Mouse (Mus musculus): ENCODE measurements at regions not wholly inside any gene's neighbourhood (a gene's known extent, or its start where the extent isn't known, plus 50 kb on each side); places are given as distances from the start of the nearest gene placed in this dataset.

DNA sequence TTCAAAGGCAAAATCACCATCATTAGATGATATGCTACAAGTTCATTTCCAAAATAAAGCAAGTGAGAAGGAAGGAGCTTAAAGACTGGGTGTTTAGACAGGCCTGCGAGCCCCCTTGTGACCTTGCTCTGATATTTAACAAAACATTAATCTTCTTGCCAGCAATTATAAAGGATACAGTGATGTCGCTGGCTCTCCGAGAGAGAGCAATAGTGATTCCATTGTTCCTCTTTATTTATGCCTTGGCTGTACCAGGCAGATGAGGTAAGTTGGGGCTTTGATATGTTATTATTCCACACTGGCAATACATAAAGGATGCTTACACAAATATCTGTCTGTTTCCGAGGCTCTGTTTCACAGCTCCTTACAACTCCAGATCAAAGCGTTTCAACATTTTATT is 197.7 kb upstream of the Sall1 start:
- peaks cover 9% of the 10 kb centered on the region for H3K4me1 ChIP-seq (ENCODE audit: control insufficient read depth, insufficient read depth, low read length)
- 46% methylated on average over 5 of the region's 5 CpGs for WGBS
- DNase-seq (ENCODE audit: low spot score) (no peak), ATAC-seq (ENCODE audit: insufficient number of reproducible peaks, low FRiP score, low TSS enrichment, low read depth) (no peak)
- H3K9ac ChIP-seq (ENCODE audit: low read length): no peak overlapping the region
- H3K9me3 ChIP-seq (ENCODE audit: control insufficient read depth, low read length): no peaks in the 10 kb centered on the region
- H3K4me2 ChIP-seq (ENCODE audit: low read depth, severe bottlenecking): no peak overlapping the region
- no peaks in the 10 kb centered on the region for H3K27me3 ChIP-seq (ENCODE audit: control insufficient read depth, insufficient read depth, low read length)
- no peak overlapping the region for H3K27ac ChIP-seq (replicated peaks; ENCODE audit: low read depth, low read length)
- no peak overlapping the region for H3K4me3 ChIP-seq (ENCODE audit: low read depth, low read length)
- H3K36me3 ChIP-seq (ENCODE audit: control insufficient read depth, insufficient read depth, low read length): no peaks in the 10 kb centered on the region

DNA sequence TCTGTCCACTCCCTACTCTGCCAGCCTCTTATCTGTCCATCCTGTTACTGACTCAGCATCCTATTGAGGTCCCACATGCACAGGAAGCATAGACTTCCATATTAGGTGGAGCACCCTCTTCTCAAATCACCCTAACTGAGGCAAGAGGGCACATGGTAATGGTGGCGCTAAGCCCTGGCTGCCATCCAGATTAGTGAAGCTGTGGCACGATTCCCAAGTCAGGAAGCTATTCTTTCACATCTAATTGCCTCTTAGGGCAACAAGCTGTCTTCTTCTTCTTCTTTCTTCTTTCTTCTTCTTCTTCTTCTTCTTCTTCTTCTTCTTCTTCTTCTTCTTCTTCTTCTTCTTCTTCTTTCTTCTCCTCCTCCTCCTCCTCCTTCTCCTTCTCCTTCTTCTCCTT is 195.7 kb upstream of the Sall1 start:
- no peaks in the 10 kb centered on the region for H3K36me3 ChIP-seq (ENCODE audit: control insufficient read depth, insufficient read depth, low read length)
- ATAC-seq (ENCODE audit: insufficient number of reproducible peaks, low FRiP score, low TSS enrichment, low read depth) (no peak), DNase-seq (ENCODE audit: low spot score) (no peak)
- peaks cover 3% of the 10 kb centered on the region; the same call in 1 of the 2 replicates for H3K4me1 ChIP-seq (ENCODE audit: control insufficient read depth, insufficient read depth, low read length)
- WGBS: 91% methylated on average over 2 of the region's 2 CpGs
- no peaks in the 10 kb centered on the region for H3K27me3 ChIP-seq (ENCODE audit: control insufficient read depth, insufficient read depth, low read length)
- no peak overlapping the region for H3K9ac ChIP-seq (ENCODE audit: low read length)
- no peak overlapping the region for H3K4me2 ChIP-seq (ENCODE audit: low read depth, severe bottlenecking)
- no peak overlapping the region for H3K4me3 ChIP-seq (ENCODE audit: low read depth, low read length)
- no peak overlapping the region for H3K27ac ChIP-seq (replicated peaks; ENCODE audit: low read depth, low read length)
- no peaks in the 10 kb centered on the region for H3K9me3 ChIP-seq (ENCODE audit: control insufficient read depth, low read length)

DNA sequence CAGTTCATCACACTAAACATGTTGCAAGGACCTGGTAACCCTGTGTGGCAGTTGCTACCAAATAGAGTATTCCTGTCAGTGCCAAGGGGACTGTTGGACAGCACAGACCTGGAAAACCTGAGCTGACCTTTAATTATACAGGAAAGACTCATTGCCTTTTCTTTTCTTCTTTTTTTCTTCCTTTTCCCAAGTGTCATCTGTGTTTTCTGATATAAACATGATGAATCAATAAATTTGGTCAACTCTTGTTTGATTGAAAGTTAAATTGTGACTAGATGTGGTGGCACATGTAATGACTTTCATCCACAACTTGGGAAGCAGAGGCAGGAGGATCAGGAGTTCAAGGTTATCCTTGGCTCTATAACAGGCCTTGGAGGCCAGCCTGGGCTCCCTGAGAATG is 190.1 kb upstream of the Sall1 start:
- Histone ChIP-seq H3K4me1 (ENCODE audit: control insufficient read depth, insufficient read depth, low read length) (no peaks in the 10 kb centered on the region), H3K27me3 (ENCODE audit: control insufficient read depth, insufficient read depth, low read length) (no peaks in the 10 kb centered on the region), H3K36me3 (ENCODE audit: control insufficient read depth, insufficient read depth, low read length) (no peaks in the 10 kb centered on the region), H3K27ac (replicated peaks; ENCODE audit: low read depth, low read length) (no peak overlapping the region), H3K4me3 (ENCODE audit: low read depth, low read length) (no peak overlapping the region), H3K4me2 (ENCODE audit: low read depth, severe bottlenecking) (no peak overlapping the region), H3K9me3 (ENCODE audit: control insufficient read depth, low read length) (no peaks in the 10 kb centered on the region), H3K9ac (ENCODE audit: low read length) (no peak overlapping the region)
- ATAC-seq (ENCODE audit: insufficient number of reproducible peaks, low FRiP score, low TSS enrichment, low read depth) (no peak), DNase-seq (ENCODE audit: low spot score) (no peak)

DNA sequence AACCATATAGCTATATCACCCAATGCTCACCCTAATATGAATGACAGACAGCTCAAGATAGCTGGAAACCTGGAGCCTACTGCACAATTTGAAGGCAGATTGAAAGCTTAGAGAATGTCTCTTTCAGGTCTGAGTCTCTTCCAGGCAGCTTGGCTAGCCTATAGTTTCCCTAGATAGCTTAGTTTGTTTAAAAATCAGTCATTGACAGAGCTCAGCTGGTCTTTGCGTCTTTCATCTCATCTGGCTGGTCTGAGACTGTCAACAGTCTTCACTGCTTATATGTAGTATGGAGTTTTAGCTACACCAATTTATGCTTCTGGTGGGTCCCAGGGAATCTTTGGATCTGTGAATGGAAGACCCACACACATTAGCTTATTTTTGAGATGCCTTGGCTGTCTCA is 188.4 kb upstream of the Sall1 start:
- Histone ChIP-seq H3K27me3 (ENCODE audit: control insufficient read depth, insufficient read depth, low read length) (no peaks in the 10 kb centered on the region), H3K36me3 (ENCODE audit: control insufficient read depth, insufficient read depth, low read length) (no peaks in the 10 kb centered on the region), H3K27ac (replicated peaks; ENCODE audit: low read depth, low read length) (no peak overlapping the region), H3K9ac (ENCODE audit: low read length) (no peak overlapping the region), H3K9me3 (ENCODE audit: control insufficient read depth, low read length) (no peaks in the 10 kb centered on the region), H3K4me2 (ENCODE audit: low read depth, severe bottlenecking) (no peak overlapping the region), H3K4me1 (ENCODE audit: control insufficient read depth, insufficient read depth, low read length) (no peaks in the 10 kb centered on the region), H3K4me3 (ENCODE audit: low read depth, low read length) (no peak overlapping the region)
- no peak for DNase-seq (ENCODE audit: low spot score)
- WGBS: 86% methylated on average over 1 of the region's 1 CpGs
- ATAC-seq (ENCODE audit: insufficient number of reproducible peaks, low FRiP score, low TSS enrichment, low read depth): no peak

DNA sequence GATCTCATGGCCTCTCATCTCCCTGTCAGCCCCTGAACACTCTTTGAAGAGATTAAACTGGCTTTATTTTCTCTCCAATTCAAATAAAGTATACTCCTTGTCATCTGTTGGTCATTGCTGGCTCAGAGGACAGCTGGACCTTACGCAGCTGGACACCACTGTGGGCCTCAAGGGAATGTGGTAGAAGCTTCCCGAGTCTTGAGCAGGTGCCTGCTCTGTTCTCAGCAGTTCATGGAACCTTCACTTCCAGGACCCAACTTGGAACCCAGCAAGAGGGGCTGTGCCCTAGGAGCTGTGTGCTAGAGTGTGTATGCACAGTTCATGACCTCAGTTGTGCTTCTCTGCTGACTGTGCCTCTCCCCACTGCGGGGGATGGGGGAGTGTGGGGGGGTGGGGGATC is 185.2 kb upstream of the Sall1 start:
- Histone ChIP-seq H3K36me3 (ENCODE audit: control insufficient read depth, insufficient read depth, low read length) (no peaks in the 10 kb centered on the region), H3K27me3 (ENCODE audit: control insufficient read depth, insufficient read depth, low read length) (no peaks in the 10 kb centered on the region), H3K9ac (ENCODE audit: low read length) (no peak overlapping the region), H3K4me3 (ENCODE audit: low read depth, low read length) (no peak overlapping the region), H3K4me2 (ENCODE audit: low read depth, severe bottlenecking) (no peak overlapping the region), H3K4me1 (ENCODE audit: control insufficient read depth, insufficient read depth, low read length) (no peaks in the 10 kb centered on the region), H3K9me3 (ENCODE audit: control insufficient read depth, low read length) (no peaks in the 10 kb centered on the region), H3K27ac (replicated peaks; ENCODE audit: low read depth, low read length) (no peak overlapping the region)
- WGBS: 87% methylated on average over 3 of the region's 3 CpGs
- DNase-seq (ENCODE audit: low spot score) (no peak), ATAC-seq (ENCODE audit: insufficient number of reproducible peaks, low FRiP score, low TSS enrichment, low read depth) (no peak)

DNA sequence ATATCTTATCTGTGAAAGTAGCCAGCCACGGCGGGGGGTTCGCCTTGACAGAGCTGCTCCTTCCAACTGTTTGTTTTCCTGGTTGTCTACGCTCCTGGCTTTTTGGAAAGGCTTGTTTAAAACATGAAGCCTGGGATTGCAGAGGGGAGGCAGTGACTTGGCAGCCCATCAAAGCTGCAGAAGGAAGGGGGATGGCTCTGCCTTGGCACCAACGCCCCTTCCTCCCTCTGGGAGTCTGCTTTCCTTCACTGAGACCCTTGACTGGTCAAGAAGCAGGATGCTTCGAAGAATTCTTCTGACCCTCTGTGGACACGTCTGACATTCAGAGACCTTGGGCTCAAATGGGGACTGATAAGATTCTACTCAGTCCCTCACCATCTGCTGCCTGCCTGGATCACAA is 176.9 kb upstream of the Sall1 start:
- no peak for DNase-seq (ENCODE audit: low spot score)
- Histone ChIP-seq H3K27me3 (ENCODE audit: control insufficient read depth, insufficient read depth, low read length) (no peaks in the 10 kb centered on the region), H3K9me3 (ENCODE audit: control insufficient read depth, low read length) (no peaks in the 10 kb centered on the region), H3K4me3 (ENCODE audit: low read depth, low read length) (no peak overlapping the region), H3K36me3 (ENCODE audit: control insufficient read depth, insufficient read depth, low read length) (no peaks in the 10 kb centered on the region), H3K4me2 (ENCODE audit: low read depth, severe bottlenecking) (no peak overlapping the region), H3K9ac (ENCODE audit: low read length) (no peak overlapping the region), H3K4me1 (ENCODE audit: control insufficient read depth, insufficient read depth, low read length) (no peaks in the 10 kb centered on the region), H3K27ac (replicated peaks; ENCODE audit: low read depth, low read length) (no peak overlapping the region)
- no peak for ATAC-seq (ENCODE audit: insufficient number of reproducible peaks, low FRiP score, low TSS enrichment, low read depth)
- WGBS: 75% methylated on average over 7 of the region's 7 CpGs

DNA sequence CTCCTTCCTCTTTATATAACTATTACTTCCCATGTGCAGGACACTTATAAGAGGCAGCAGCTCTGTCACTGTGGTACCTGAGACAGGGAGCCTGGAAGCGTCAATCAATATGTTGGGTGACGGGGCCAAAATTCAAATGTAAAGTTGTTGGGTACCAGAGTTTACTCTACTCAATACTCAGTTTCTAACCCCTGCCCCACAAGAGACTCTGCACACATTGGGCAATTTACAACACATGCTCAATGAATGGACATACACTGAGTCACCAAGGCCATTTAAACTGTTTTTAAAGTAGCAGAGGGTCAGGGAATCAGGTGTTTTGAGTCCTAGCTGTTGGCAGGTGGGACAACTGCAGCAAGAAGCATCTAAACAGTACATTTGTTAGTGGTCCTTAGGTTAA is 176.4 kb upstream of the Sall1 start:
- Histone ChIP-seq H3K36me3 (ENCODE audit: control insufficient read depth, insufficient read depth, low read length) (no peaks in the 10 kb centered on the region), H3K9ac (ENCODE audit: low read length) (no peak overlapping the region), H3K27ac (replicated peaks; ENCODE audit: low read depth, low read length) (no peak overlapping the region), H3K4me1 (ENCODE audit: control insufficient read depth, insufficient read depth, low read length) (no peaks in the 10 kb centered on the region), H3K4me2 (ENCODE audit: low read depth, severe bottlenecking) (no peak overlapping the region), H3K9me3 (ENCODE audit: control insufficient read depth, low read length) (no peaks in the 10 kb centered on the region), H3K27me3 (ENCODE audit: control insufficient read depth, insufficient read depth, low read length) (no peaks in the 10 kb centered on the region), H3K4me3 (ENCODE audit: low read depth, low read length) (no peak overlapping the region)
- ATAC-seq (ENCODE audit: insufficient number of reproducible peaks, low FRiP score, low TSS enrichment, low read depth): no peak
- DNase-seq (ENCODE audit: low spot score): no peak
- 88% methylated on average over 2 of the region's 2 CpGs for WGBS

DNA sequence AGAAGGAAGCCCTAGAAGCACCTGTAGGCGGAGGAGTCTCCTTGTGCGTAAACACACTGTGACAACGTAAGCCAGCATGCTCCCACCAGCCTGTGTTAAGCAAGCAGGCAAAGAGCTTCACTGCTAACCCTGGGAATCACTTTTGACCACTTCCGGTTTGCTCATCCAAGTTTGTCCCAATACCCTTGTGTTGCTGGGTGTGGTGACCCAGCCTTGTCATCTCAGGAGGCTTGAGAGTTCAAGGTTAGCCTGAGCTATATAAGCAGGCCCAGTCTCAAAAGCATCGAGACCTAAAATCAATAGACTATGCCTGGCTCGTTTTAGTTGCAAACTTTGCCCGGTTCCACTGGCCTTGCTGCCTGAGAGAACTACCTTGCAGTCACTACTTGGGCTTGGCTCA is 175.2 kb upstream of the Sall1 start:
- Histone ChIP-seq H3K27me3 (ENCODE audit: control insufficient read depth, insufficient read depth, low read length) (no peaks in the 10 kb centered on the region), H3K9ac (ENCODE audit: low read length) (no peak overlapping the region), H3K9me3 (ENCODE audit: control insufficient read depth, low read length) (no peaks in the 10 kb centered on the region), H3K36me3 (ENCODE audit: control insufficient read depth, insufficient read depth, low read length) (no peaks in the 10 kb centered on the region), H3K27ac (replicated peaks; ENCODE audit: low read depth, low read length) (no peak overlapping the region), H3K4me3 (ENCODE audit: low read depth, low read length) (no peak overlapping the region), H3K4me2 (ENCODE audit: low read depth, severe bottlenecking) (no peak overlapping the region), H3K4me1 (ENCODE audit: control insufficient read depth, insufficient read depth, low read length) (no peaks in the 10 kb centered on the region)
- no peak for DNase-seq (ENCODE audit: low spot score)
- 96% methylated on average over 7 of the region's 7 CpGs for WGBS
- no peak for ATAC-seq (ENCODE audit: insufficient number of reproducible peaks, low FRiP score, low TSS enrichment, low read depth)

DNA sequence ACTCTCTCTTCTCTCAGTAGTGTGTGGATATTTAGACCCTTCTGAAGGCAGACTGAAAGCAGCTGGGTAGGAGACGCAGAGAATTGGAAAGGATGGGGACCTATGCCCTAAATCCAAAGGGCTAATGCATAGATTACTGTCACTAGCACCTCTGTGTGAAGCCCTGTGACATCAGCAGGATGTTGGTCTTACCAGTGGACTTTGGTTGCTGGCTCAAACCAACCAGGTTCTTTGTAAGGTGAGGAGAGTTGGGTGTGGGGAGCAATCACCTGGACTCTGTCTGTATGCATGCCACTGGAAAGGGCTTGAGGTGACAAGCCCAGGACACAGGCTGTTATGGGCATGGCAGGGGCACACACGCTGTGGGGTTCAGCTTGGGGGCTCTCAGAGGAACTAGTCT is 173.7 kb upstream of the Sall1 start:
- no peak overlapping the region for H3K27ac ChIP-seq (replicated peaks; ENCODE audit: low read depth, low read length)
- DNase-seq (ENCODE audit: low spot score) (no peak), ATAC-seq (ENCODE audit: insufficient number of reproducible peaks, low FRiP score, low TSS enrichment, low read depth) (no peak)
- H3K4me1 ChIP-seq (ENCODE audit: control insufficient read depth, insufficient read depth, low read length): no peaks in the 10 kb centered on the region
- no peaks in the 10 kb centered on the region for H3K27me3 ChIP-seq (ENCODE audit: control insufficient read depth, insufficient read depth, low read length)
- 94% methylated on average over 2 of the region's 2 CpGs for WGBS
- no peaks in the 10 kb centered on the region for H3K36me3 ChIP-seq (ENCODE audit: control insufficient read depth, insufficient read depth, low read length)
- H3K9me3 ChIP-seq (ENCODE audit: control insufficient read depth, low read length): no peaks in the 10 kb centered on the region
- no peak overlapping the region for H3K4me3 ChIP-seq (ENCODE audit: low read depth, low read length)
- no peak overlapping the region for H3K9ac ChIP-seq (ENCODE audit: low read length)
- H3K4me2 ChIP-seq (ENCODE audit: low read depth, severe bottlenecking): no peak overlapping the region
